ENCODE assay signal across 23 mouse cellular contexts in genomic region chr4:148137503-148137902, GRCm38 (mm10). TPM values are rescaled to one million over a fixed set of nuclear protein-coding genes. Genes with fewer than 3 reads are reported as not detected.
DNase-seq lines count a peak whose midpoint lies in the region; ATAC-seq lines count a peak whose summit lies in the region.
"Had no signal": no experiment of that assay in that cellular context is flagged by ENCODE, and none has a peak within 500 bp of the region (broad histone marks: within the 10 kb centered on the region; RNA-seq: fewer than 3 reads in every experiment).

No protein-coding gene starts in this region.

- no peak overlapping the region for H3K4me3 ChIP-seq in midbrain, embryonic 14.5 days (replicated peaks; ENCODE audit: low read depth, low read length)
- no peak overlapping the region for H3K4me3 ChIP-seq in midbrain, embryonic 16.5 days (ENCODE audit: low read depth, low read length)
- H3K4me3 ChIP-seq: embryonic facial prominence, embryonic 10.5 days; embryonic facial prominence, embryonic 12.5 days; forebrain, embryonic 13.5 days; forebrain, embryonic 15.5 days had no signal

- DNase-seq in cerebellum, adult 9-10 months = peak; percentile 26
- no peak for DNase-seq in cerebellum, adult 18-20 months
- peak; percentile 62 to 69 for DNase-seq in cerebellum, postnatal 10 days
- no peak for DNase-seq in cerebellum, postnatal 36 days
- peak; percentile 54 for DNase-seq in left cerebral cortex, postnatal 4 days
- no peak for DNase-seq in left cerebral cortex, adult 11 months (ENCODE audit: low spot score)
- DNase-seq in midbrain, embryonic 14.5 days = no peak
- DNase-seq: adrenal gland, adult 8-10 months; adrenal gland, postnatal 14 days; adrenal gland, postnatal 36 days; B cell, adult 2 months; cerebellum, adult 2 months; cerebellum, postnatal 14 days; forebrain, postnatal 0 days had no signal

- H3K9ac ChIP-seq in midbrain, embryonic 14.5 days (replicated peaks; ENCODE audit: low read length) = no peak overlapping the region
- no peak overlapping the region for H3K9ac ChIP-seq in midbrain, embryonic 16.5 days (ENCODE audit: low read depth, low read length)
- H3K9ac ChIP-seq: embryonic facial prominence, embryonic 12.5 days; forebrain, embryonic 13.5 days; forebrain, embryonic 15.5 days; forebrain, postnatal 0 days had no signal

- H3K27me3 ChIP-seq in midbrain, embryonic 14.5 days (ENCODE audit: control insufficient read depth, insufficient read depth, low read length) = no peaks in the 10 kb centered on the region
- H3K27me3 ChIP-seq in midbrain, embryonic 16.5 days (ENCODE audit: control insufficient read depth, insufficient read depth, low read depth, low read length) = no peaks in the 10 kb centered on the region
- H3K27me3 ChIP-seq: Patski had no signal

- H3K36me3 ChIP-seq in midbrain, embryonic 14.5 days (ENCODE audit: control insufficient read depth, insufficient read depth, low read length) = no peaks in the 10 kb centered on the region
- no peaks in the 10 kb centered on the region for H3K36me3 ChIP-seq in midbrain, embryonic 16.5 days (ENCODE audit: control insufficient read depth, insufficient read depth, low read length)
- H3K36me3 ChIP-seq: embryonic facial prominence, embryonic 10.5 days; embryonic facial prominence, embryonic 12.5 days; forebrain, embryonic 15.5 days had no signal

- intact Hi-C loops in left cerebral cortex, postnatal 4 days (cut with DNase I) = no loop called here

- 60% methylated on average over 8 of the region's 8 CpGs for WGBS in midbrain, embryonic 14.5 days
- WGBS in midbrain, embryonic 16.5 days = 59% methylated on average over 8 of the region's 8 CpGs

- 0 out of 2 replicates have a peak overlapping the region, but pooled peaks have one; percentile 20 for H3K27ac ChIP-seq in midbrain, embryonic 14.5 days (replicated peaks; ENCODE audit: low read depth, low read length)
- H3K27ac ChIP-seq in midbrain, embryonic 16.5 days (ENCODE audit: low read length) = no peak overlapping the region; the same call in 1 of the 2 replicates
- H3K27ac ChIP-seq: embryonic facial prominence, embryonic 10.5 days; embryonic facial prominence, embryonic 12.5 days; forebrain, embryonic 13.5 days; forebrain, embryonic 15.5 days had no signal

- peaks cover 15% of the 10 kb centered on the region for H3K4me1 ChIP-seq in midbrain, embryonic 14.5 days (ENCODE audit: control insufficient read depth, insufficient read depth, low read length)
- H3K4me1 ChIP-seq in midbrain, embryonic 16.5 days (ENCODE audit: control insufficient read depth, insufficient read depth, low read length) = peaks cover 16% of the 10 kb centered on the region

- no peaks in the 10 kb centered on the region for H3K9me3 ChIP-seq in midbrain, embryonic 14.5 days (ENCODE audit: control insufficient read depth, low read length)
- H3K9me3 ChIP-seq in midbrain, embryonic 16.5 days (replicated peaks; ENCODE audit: control insufficient read depth, low read length, poor library complexity, severe bottlenecking) = no peaks in the 10 kb centered on the region
- H3K9me3 ChIP-seq: embryonic facial prominence, embryonic 10.5 days; embryonic facial prominence, embryonic 12.5 days; forebrain, embryonic 13.5 days; forebrain, embryonic 15.5 days; G1E had no signal

- no peak overlapping the region for H3K4me2 ChIP-seq in midbrain, embryonic 14.5 days (ENCODE audit: low read length)
- no peak overlapping the region for H3K4me2 ChIP-seq in midbrain, embryonic 16.5 days (ENCODE audit: low read length)
- H3K4me2 ChIP-seq: embryonic facial prominence, embryonic 12.5 days; forebrain, embryonic 13.5 days; forebrain, embryonic 15.5 days had no signal

- ATAC-seq in midbrain, embryonic 14.5 days (ENCODE audit: low FRiP score, low TSS enrichment) = no peak
- ATAC-seq in midbrain, embryonic 16.5 days = no peak
- ATAC-seq: activated CD4-positive, CD25-positive, alpha-beta regulatory T cell, adult 4 months; CD4-positive, CD25-positive, alpha-beta regulatory T cell, adult 4 months; forebrain, embryonic 13.5 days; forebrain, embryonic 15.5 days; forebrain, postnatal 0 days; Patski had no signal

RNA-seq across cellular contexts. Expression of gene Draxin, which starts 7.0 kb away (rescaled TPM):
- 10 to 100 TPM; 41.9 to 46.4 TPM for total RNA-seq in left cerebral cortex, postnatal 4 days (2021)
- 21.8 and 24.7 TPM in 2 replicates for polyA plus RNA-seq in midbrain, embryonic 14.5 days (2014; fragmentation: Nextera tagmentation; extraction: Ambion mirVana)
- 11.8 and 11.9 TPM in 2 replicates for polyA plus RNA-seq in midbrain, embryonic 16.5 days (2015; fragmentation: Nextera tagmentation; extraction: Ambion mirVana)
- polyA plus RNA-seq: CD4-positive, CD25-positive, alpha-beta regulatory T cell, adult 4 months; G1E had no signal

RNA-seq across cellular contexts. Expression of gene Mad2l2, which starts 7.3 kb away (rescaled TPM):
- total RNA-seq in left cerebral cortex, postnatal 4 days (2021) = 10 to 100 TPM; 53.0 to 55.4 TPM
- polyA plus RNA-seq in midbrain, embryonic 14.5 days (2014; fragmentation: Nextera tagmentation; extraction: Ambion mirVana) = 122 and 133 TPM in 2 replicates
- 98.2 and 100 TPM in 2 replicates for polyA plus RNA-seq in midbrain, embryonic 16.5 days (2015; fragmentation: Nextera tagmentation; extraction: Ambion mirVana)

RNA-seq across cellular contexts. Expression of gene Fbxo6, which starts 14.4 kb away (rescaled TPM):
- total RNA-seq in left cerebral cortex, postnatal 4 days (2021) = 10 to 100 TPM; 21.2 to 21.8 TPM
- polyA plus RNA-seq in midbrain, embryonic 14.5 days (2014; fragmentation: Nextera tagmentation; extraction: Ambion mirVana) = 18.7 and 22.8 TPM in 2 replicates
- polyA plus RNA-seq in midbrain, embryonic 16.5 days (2015; fragmentation: Nextera tagmentation; extraction: Ambion mirVana) = 18.5 and 23.8 TPM in 2 replicates

RNA-seq across cellular contexts. Expression of gene Fbxo44, which starts 22.8 kb away (rescaled TPM):
- 10 to 100 TPM; 56.2 to 66.9 TPM for total RNA-seq in left cerebral cortex, postnatal 4 days (2021)
- 102 and 106 TPM in 2 replicates for polyA plus RNA-seq in midbrain, embryonic 14.5 days (2014; fragmentation: Nextera tagmentation; extraction: Ambion mirVana)
- 90.1 and 102 TPM in 2 replicates for polyA plus RNA-seq in midbrain, embryonic 16.5 days (2015; fragmentation: Nextera tagmentation; extraction: Ambion mirVana)

RNA-seq across cellular contexts. Expression of gene Fbxo2, which starts 22.9 kb away (rescaled TPM):
- 10 to 100 TPM; 10.7 to 13.4 TPM for total RNA-seq in left cerebral cortex, postnatal 4 days (2021)
- polyA plus RNA-seq in midbrain, embryonic 14.5 days (2014; fragmentation: Nextera tagmentation; extraction: Ambion mirVana) = 3.2 and 4.0 TPM in 2 replicates
- 5.6 and 9.4 TPM in 2 replicates for polyA plus RNA-seq in midbrain, embryonic 16.5 days (2015; fragmentation: Nextera tagmentation; extraction: Ambion mirVana)
- polyA plus RNA-seq: activated CD4-positive, CD25-positive, alpha-beta regulatory T cell, adult 4 months; CD4-positive, CD25-positive, alpha-beta regulatory T cell, adult 4 months had no signal

Comparison
In these comparisons a context has a peak if more than half of its experiments do, and no peak if none do; other contexts are left out.
1. DNase-seq: peak in cerebellum, adult 9-10 months (single experiment), cerebellum, postnatal 10 days (2 of 2) and left cerebral cortex, postnatal 4 days (single experiment); none in cerebellum, adult 18-20 months (0 of 2), cerebellum, postnatal 36 days (0 of 2), left cerebral cortex, adult 11 months (single experiment) and midbrain, embryonic 14.5 days (single experiment).